In the genomic region with DNA sequence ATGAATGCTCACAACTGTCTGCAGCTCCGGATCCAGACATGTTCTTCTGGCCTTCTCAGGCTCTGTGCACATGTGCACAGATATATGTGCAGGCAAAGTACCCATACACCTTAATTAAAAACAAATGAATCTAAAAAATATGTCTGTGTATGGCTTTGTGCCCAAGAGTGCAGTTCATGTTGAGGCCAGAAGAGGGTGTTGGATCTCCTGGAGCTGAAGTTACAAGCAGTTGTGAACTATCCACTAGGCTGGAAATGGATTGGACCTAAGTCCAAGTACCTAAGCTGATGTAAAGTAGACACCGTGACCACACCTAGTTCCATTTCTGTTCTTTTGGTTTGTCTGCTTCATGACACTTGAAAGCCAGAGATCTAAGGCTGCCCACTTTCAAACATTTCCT, we compare ENCODE assay signal across 12 mouse cellular contexts. TPM values are rescaled to one million over a fixed set of nuclear protein-coding genes. Genes with fewer than 3 reads are reported as not detected.
DNase-seq lines count a peak whose midpoint lies in the region; TF ChIP-seq lines count a peak whose summit lies in the region.
"Had no signal": no experiment of that assay in that cellular context is flagged by ENCODE, and none has a peak within 500 bp of the region (broad histone marks: within the 10 kb centered on the region; RNA-seq: fewer than 3 reads in every experiment).

No protein-coding gene starts in this region.

- H3K4me1 ChIP-seq in kidney, adult 2 months (ENCODE audit: control insufficient read depth, insufficient read depth, low read length): peaks cover 6% of the 10 kb centered on the region; the same call in 1 of the 2 replicates
- H3K4me1 ChIP-seq: lung, embryonic 15.5 days; stomach, embryonic 15.5 days had no signal

- intact Hi-C loops in left cerebral cortex, postnatal 36 days (cut with DNase I): no loop called here

- TF ChIP-seq POLR2A in kidney, adult 2 months (IDR thresholded peaks at IDR 0.05; ENCODE audit: low read depth, low read length): no peak
- no peak for TF ChIP-seq POLR2A in brain, embryonic 14.5 days (IDR thresholded peaks at IDR 0.05; ENCODE audit: borderline replicate concordance, extremely low read depth, insufficient read depth, insufficient read length, poor library complexity, severe bottlenecking)

- TF ChIP-seq CTCF in kidney, adult 2 months (conservative IDR thresholded peaks at IDR 0.05; ENCODE audit: insufficient read depth, insufficient read length, low read depth, low read length): peak; percentile 31; the same call in 1 of the 2 replicates
- peak; percentile 7; the same call in 1 of the 2 replicates for TF ChIP-seq CTCF in brain, embryonic 14.5 days (IDR thresholded peaks at IDR 0.05; ENCODE audit: borderline replicate concordance, extremely low read depth, insufficient read depth, insufficient read length)

- no peak overlapping the region for H3K27ac ChIP-seq in kidney, adult 2 months (ENCODE audit: insufficient read depth, low read depth, low read length)
- H3K27ac ChIP-seq: lung, embryonic 15.5 days; stomach, embryonic 15.5 days had no signal

- no peaks in the 10 kb centered on the region for H3K36me3 ChIP-seq in kidney, adult 2 months (ENCODE audit: control insufficient read depth, insufficient read depth, low read length)
- H3K36me3 ChIP-seq: lung, embryonic 15.5 days; stomach, embryonic 15.5 days had no signal

- peak; percentile 25 for DNase-seq in kidney, adult 2 months
- DNase-seq in kidney, postnatal 25 days: no peak
- peak; percentile 30 for DNase-seq in 3T3-L1 (ENCODE audit: low read depth, low spot score)
- DNase-seq in A20 (ENCODE audit: low read depth, low spot score): peak; percentile 35
- DNase-seq in brain, embryonic 14.5 days (ENCODE audit: low read depth): no peak
- DNase-seq in cerebellum, postnatal 14 days: no peak
- no peak for DNase-seq in left cerebral cortex, postnatal 36 days (ENCODE audit: low spot score in 2 of 2)
- DNase-seq: adrenal gland, postnatal 10 days; gastrocnemius, postnatal 36 days; thymus, postnatal 36 days had no signal

- H3K27me3 ChIP-seq in kidney, adult 2 months (replicated peaks; ENCODE audit: control insufficient read depth, insufficient read depth, low read length): no peaks in the 10 kb centered on the region
- H3K27me3 ChIP-seq: lung, embryonic 15.5 days; stomach, embryonic 15.5 days had no signal

- H3K4me3 ChIP-seq in kidney, adult 2 months (ENCODE audit: insufficient read depth, low read depth, low read length): no peak overlapping the region
- H3K4me3 ChIP-seq: lung, embryonic 15.5 days; stomach, embryonic 15.5 days had no signal

- WGBS in kidney, adult 2 months: 79% methylated on average over 2 of the region's 2 CpGs

RNA-seq across cellular contexts. Expression of a gene that starts 9.3 kb away (rescaled TPM):
- 0.84 and 1.5 TPM in 2 replicates for polyA plus RNA-seq in kidney, adult 2 months (2012; rRNA removed)
- 1.7 and 2.3 TPM in 2 replicates for polyA plus RNA-seq in brain, embryonic 14.5 days (2012; rRNA removed)
- 1 to 10 TPM; 5.7 to 5.9 TPM for total RNA-seq in left cerebral cortex, postnatal 36 days (2021)

RNA-seq across cellular contexts. Expression of a gene that starts 9.5 kb away (rescaled TPM):
- polyA plus RNA-seq in kidney, adult 2 months (2012; rRNA removed): 9.6 and 10.2 TPM in 2 replicates
- polyA plus RNA-seq in brain, embryonic 14.5 days (2012; rRNA removed): 21.5 and 25.1 TPM in 2 replicates
- 10 to 100 TPM; 13.2 to 14.9 TPM for total RNA-seq in left cerebral cortex, postnatal 36 days (2021)

RNA-seq across cellular contexts. Expression of a gene that starts 32.5 kb away (rescaled TPM):
- polyA plus RNA-seq in kidney, adult 2 months (2012; rRNA removed): 55.6 and 77.2 TPM in 2 replicates
- polyA plus RNA-seq in brain, embryonic 14.5 days (2012; rRNA removed): 141 and 266 TPM in 2 replicates
- total RNA-seq in left cerebral cortex, postnatal 36 days (2021): 10 to 100 TPM; 35.7 to 42.1 TPM

Comparison
In these comparisons a context has a peak if more than half of its experiments do, and no peak if none do; other contexts are left out.
1. DNase-seq: peak in kidney, adult 2 months (single experiment), 3T3-L1 (single experiment) and A20 (single experiment); none in kidney, postnatal 25 days (0 of 2), brain, embryonic 14.5 days (single experiment), cerebellum, postnatal 14 days (0 of 2) and left cerebral cortex, postnatal 36 days (0 of 2).